Mouse (Mus musculus): ENCODE measurements around the gene Arfgap3. TPM values are rescaled to one million over a fixed set of nuclear protein-coding genes. Genes with fewer than 3 reads are reported as not detected.
"Not testable (repeated sequence)": the region's sequence is repeated elsewhere in the genome, so short reads cannot be mapped to it uniquely, and the experiment has no call there.

Arfgap3 gene
- polyA plus RNA-seq, 1 experiment from 2014 or later, result 44.5 TPM

- no peaks in the 10 kb centered on the region for H3K27me3 ChIP-seq (replicated peaks; ENCODE audit: control insufficient read depth, insufficient read depth, low read length)
- ATAC-seq, result no peak
- no peaks in the 10 kb centered on the region for H3K9me3 ChIP-seq (ENCODE audit: control insufficient read depth, low read length)
- no peak overlapping the region for H3K27ac ChIP-seq (ENCODE audit: low read length)
- H3K4me3 ChIP-seq (replicated peaks; ENCODE audit: low read length), result no peak overlapping the region
- WGBS, result 89% methylated on average over 13 of the region's 13 CpGs
- H3K4me2 ChIP-seq (ENCODE audit: low read length), result no peak overlapping the region
- H3K36me3 ChIP-seq (ENCODE audit: control insufficient read depth, insufficient read depth), result no peaks in the 10 kb centered on the region
- no peaks in the 10 kb centered on the region; the same call in 1 of the 2 replicates for H3K4me1 ChIP-seq (replicated peaks; ENCODE audit: control insufficient read depth, insufficient read depth, low read length)
- no peak overlapping the region for H3K9ac ChIP-seq (replicated peaks; ENCODE audit: low read depth, low read length)
Measured at GRCm38 (mm10) chr15:83292261-83293056, 57.6 kb downstream of the Arfgap3 start.

DNA sequence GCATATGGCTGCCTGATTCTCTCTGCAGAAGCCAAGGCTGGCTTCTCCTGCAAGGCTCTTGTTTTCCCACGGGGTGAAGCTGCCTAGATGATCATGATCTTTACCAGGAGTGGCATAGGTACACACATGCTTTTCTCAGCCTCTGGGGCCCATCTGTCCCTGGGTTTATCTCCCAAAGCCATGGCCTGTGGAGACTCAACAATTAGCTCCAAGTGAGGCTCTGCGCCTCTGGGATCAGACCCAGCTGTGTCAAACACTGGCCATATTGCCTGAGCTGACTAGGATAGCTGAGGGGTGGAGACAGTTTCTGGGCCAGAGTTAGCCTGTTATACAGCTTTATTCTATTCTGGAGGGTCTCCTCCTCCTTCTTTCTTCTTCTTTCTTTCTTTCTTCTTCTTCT is 59.1 kb downstream of the Arfgap3 start:
- 74% methylated on average over 2 of the region's 2 CpGs for WGBS
- Histone ChIP-seq H3K4me1 (replicated peaks; ENCODE audit: control insufficient read depth, insufficient read depth, low read length) (no peaks in the 10 kb centered on the region; the same call in 1 of the 2 replicates), H3K27ac (ENCODE audit: low read length) (no peak overlapping the region), H3K9me3 (ENCODE audit: control insufficient read depth, low read length) (no peaks in the 10 kb centered on the region), H3K4me3 (replicated peaks; ENCODE audit: low read length) (no peak overlapping the region), H3K9ac (replicated peaks; ENCODE audit: low read depth, low read length) (no peak overlapping the region), H3K27me3 (replicated peaks; ENCODE audit: control insufficient read depth, insufficient read depth, low read length) (no peaks in the 10 kb centered on the region), H3K4me2 (ENCODE audit: low read length) (no peak overlapping the region), H3K36me3 (ENCODE audit: control insufficient read depth, insufficient read depth) (no peaks in the 10 kb centered on the region)
- ATAC-seq, result no peak

- Histone ChIP-seq H3K27ac (ENCODE audit: low read length) (no peak overlapping the region), H3K9ac (replicated peaks; ENCODE audit: low read depth, low read length) (no peak overlapping the region), H3K9me3 (ENCODE audit: control insufficient read depth, low read length) (no peaks in the 10 kb centered on the region), H3K4me1 (replicated peaks; ENCODE audit: control insufficient read depth, insufficient read depth, low read length) (no peaks in the 10 kb centered on the region), H3K27me3 (replicated peaks; ENCODE audit: control insufficient read depth, insufficient read depth, low read length) (no peaks in the 10 kb centered on the region), H3K4me2 (ENCODE audit: low read length) (no peak overlapping the region), H3K36me3 (ENCODE audit: control insufficient read depth, insufficient read depth) (no peaks in the 10 kb centered on the region), H3K4me3 (replicated peaks; ENCODE audit: low read length) (no peak overlapping the region)
- ATAC-seq, result no peak
- WGBS, result 77% methylated on average over 8 of the region's 8 CpGs
Measured at GRCm38 (mm10) chr15:83284828-83285227, 65.2 kb downstream of the Arfgap3 start.

GRCm38 (mm10) chr15:83282397-83282796 is 67.7 kb downstream of the Arfgap3 start:
- no peak overlapping the region for H3K9ac ChIP-seq (replicated peaks; ENCODE audit: low read depth, low read length)
- H3K27ac ChIP-seq (ENCODE audit: low read length), result no peak overlapping the region
- no peak for ATAC-seq
- H3K4me2 ChIP-seq (ENCODE audit: low read length), result no peak overlapping the region
- no peaks in the 10 kb centered on the region for H3K27me3 ChIP-seq (replicated peaks; ENCODE audit: control insufficient read depth, insufficient read depth, low read length)
- 73% methylated on average over 5 of the region's 5 CpGs for WGBS
- H3K36me3 ChIP-seq (ENCODE audit: control insufficient read depth, insufficient read depth), result no peaks in the 10 kb centered on the region
- no peak overlapping the region for H3K4me3 ChIP-seq (replicated peaks; ENCODE audit: low read length)
- H3K4me1 ChIP-seq (replicated peaks; ENCODE audit: control insufficient read depth, insufficient read depth, low read length), result no peaks in the 10 kb centered on the region
- H3K9me3 ChIP-seq (ENCODE audit: control insufficient read depth, low read length), result no peaks in the 10 kb centered on the region

GRCm38 (mm10) chr15:83281303-83281702 is 68.7 kb downstream of the Arfgap3 start:
- Histone ChIP-seq H3K36me3 (ENCODE audit: control insufficient read depth, insufficient read depth) (no peaks in the 10 kb centered on the region), H3K9ac (replicated peaks; ENCODE audit: low read depth, low read length) (no peak overlapping the region), H3K4me2 (ENCODE audit: low read length) (no peak overlapping the region), H3K4me3 (replicated peaks; ENCODE audit: low read length) (no peak overlapping the region), H3K9me3 (ENCODE audit: control insufficient read depth, low read length) (no peaks in the 10 kb centered on the region), H3K27me3 (replicated peaks; ENCODE audit: control insufficient read depth, insufficient read depth, low read length) (no peaks in the 10 kb centered on the region), H3K4me1 (replicated peaks; ENCODE audit: control insufficient read depth, insufficient read depth, low read length) (no peaks in the 10 kb centered on the region), H3K27ac (ENCODE audit: low read length) (no peak overlapping the region)
- no peak for ATAC-seq
- 80% methylated on average over 11 of the region's 11 CpGs for WGBS

GRCm38 (mm10) chr15:83278579-83278978 is 71.5 kb downstream of the Arfgap3 start:
- Histone ChIP-seq H3K36me3 (ENCODE audit: control insufficient read depth, insufficient read depth) (no peaks in the 10 kb centered on the region), H3K4me1 (replicated peaks; ENCODE audit: control insufficient read depth, insufficient read depth, low read length) (no peaks in the 10 kb centered on the region), H3K27me3 (replicated peaks; ENCODE audit: control insufficient read depth, insufficient read depth, low read length) (no peaks in the 10 kb centered on the region), H3K9me3 (ENCODE audit: control insufficient read depth, low read length) (no peaks in the 10 kb centered on the region), H3K9ac (replicated peaks; ENCODE audit: low read depth, low read length) (no peak overlapping the region), H3K4me2 (ENCODE audit: low read length) (no peak overlapping the region), H3K27ac (ENCODE audit: low read length) (no peak overlapping the region), H3K4me3 (replicated peaks; ENCODE audit: low read length) (no peak overlapping the region)
- 83% methylated on average over 5 of the region's 5 CpGs for WGBS
- ATAC-seq, result no peak

DNA sequence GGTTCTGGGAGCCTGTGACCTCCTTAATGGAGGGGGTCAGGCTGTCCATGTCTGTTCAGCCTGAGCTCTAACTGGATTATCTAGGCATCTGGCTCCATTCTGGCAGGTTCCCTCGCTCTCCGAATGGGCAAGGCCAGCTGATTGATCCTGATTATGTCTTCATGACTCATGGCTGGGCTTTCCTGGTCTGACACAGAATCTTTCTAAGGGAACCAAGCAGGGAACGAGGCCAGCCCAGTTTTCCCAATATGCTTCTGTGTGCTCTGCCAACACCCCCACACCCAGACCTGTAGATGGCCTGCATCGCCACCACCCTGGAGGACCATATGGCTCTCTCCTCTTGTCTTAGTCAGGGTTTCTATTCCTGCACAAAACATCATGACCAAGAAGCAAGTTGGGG is 72.6 kb downstream of the Arfgap3 start:
- Histone ChIP-seq H3K27ac (ENCODE audit: low read length) (no peak overlapping the region), H3K9me3 (ENCODE audit: control insufficient read depth, low read length) (no peaks in the 10 kb centered on the region), H3K4me3 (replicated peaks; ENCODE audit: low read length) (no peak overlapping the region), H3K4me2 (ENCODE audit: low read length) (no peak overlapping the region), H3K27me3 (replicated peaks; ENCODE audit: control insufficient read depth, insufficient read depth, low read length) (no peaks in the 10 kb centered on the region), H3K36me3 (ENCODE audit: control insufficient read depth, insufficient read depth) (no peaks in the 10 kb centered on the region), H3K4me1 (replicated peaks; ENCODE audit: control insufficient read depth, insufficient read depth, low read length) (no peaks in the 10 kb centered on the region), H3K9ac (replicated peaks; ENCODE audit: low read depth, low read length) (no peak overlapping the region)
- ATAC-seq, result no peak
- 88% methylated on average over 4 of the region's 4 CpGs for WGBS

GRCm38 (mm10) chr15:83274237-83274636 is 75.8 kb downstream of the Arfgap3 start:
- H3K27ac ChIP-seq (ENCODE audit: low read length); H3K4me1 ChIP-seq (replicated peaks; ENCODE audit: control insufficient read depth, insufficient read depth, low read length); H3K4me2 ChIP-seq (ENCODE audit: low read length); H3K9ac ChIP-seq (replicated peaks; ENCODE audit: low read depth, low read length); H3K27me3 ChIP-seq (replicated peaks; ENCODE audit: control insufficient read depth, insufficient read depth, low read length); H3K4me3 ChIP-seq (replicated peaks; ENCODE audit: low read length); H3K36me3 ChIP-seq (ENCODE audit: control insufficient read depth, insufficient read depth); H3K9me3 ChIP-seq (ENCODE audit: control insufficient read depth, low read length); ATAC-seq: not testable (repeated sequence)

DNA sequence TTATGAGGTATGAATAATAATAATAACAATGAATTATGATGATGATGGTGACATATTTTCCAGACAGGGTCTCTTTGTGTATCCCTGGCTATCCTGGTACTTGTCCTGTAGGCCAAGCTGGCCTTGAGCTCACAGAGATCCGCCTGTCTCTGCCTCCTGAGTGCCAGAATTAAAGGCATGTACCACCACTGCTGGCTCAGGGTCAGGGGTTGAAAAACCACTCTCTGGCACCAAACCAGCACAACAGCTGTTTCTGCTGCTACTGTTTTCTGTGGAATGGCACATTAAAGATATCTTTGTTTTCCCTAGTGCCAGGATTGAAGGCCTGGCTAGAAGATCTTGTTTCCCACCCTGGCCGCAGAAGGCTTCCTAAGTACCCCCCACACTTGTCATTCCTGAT is 77.0 kb downstream of the Arfgap3 start:
- no peaks in the 10 kb centered on the region for H3K4me1 ChIP-seq (replicated peaks; ENCODE audit: control insufficient read depth, insufficient read depth, low read length)
- no peak overlapping the region for H3K27ac ChIP-seq (ENCODE audit: low read length)
- WGBS, result 89% methylated on average over 2 of the region's 2 CpGs
- no peak for ATAC-seq
- no peak overlapping the region for H3K4me2 ChIP-seq (ENCODE audit: low read length)
- no peaks in the 10 kb centered on the region for H3K27me3 ChIP-seq (replicated peaks; ENCODE audit: control insufficient read depth, insufficient read depth, low read length)
- no peak overlapping the region for H3K4me3 ChIP-seq (replicated peaks; ENCODE audit: low read length)
- no peaks in the 10 kb centered on the region for H3K9me3 ChIP-seq (ENCODE audit: control insufficient read depth, low read length)
- no peaks in the 10 kb centered on the region for H3K36me3 ChIP-seq (ENCODE audit: control insufficient read depth, insufficient read depth)
- no peak overlapping the region for H3K9ac ChIP-seq (replicated peaks; ENCODE audit: low read depth, low read length)

GRCm38 (mm10) chr15:83271221-83271620 is 78.8 kb downstream of the Arfgap3 start:
- not testable (repeated sequence) for H3K9me3 ChIP-seq (ENCODE audit: control insufficient read depth, low read length); H3K9ac ChIP-seq (replicated peaks; ENCODE audit: low read depth, low read length); H3K4me2 ChIP-seq (ENCODE audit: low read length); H3K36me3 ChIP-seq (ENCODE audit: control insufficient read depth, insufficient read depth); ATAC-seq; H3K4me1 ChIP-seq (replicated peaks; ENCODE audit: control insufficient read depth, insufficient read depth, low read length); H3K27me3 ChIP-seq (replicated peaks; ENCODE audit: control insufficient read depth, insufficient read depth, low read length); H3K4me3 ChIP-seq (replicated peaks; ENCODE audit: low read length); H3K27ac ChIP-seq (ENCODE audit: low read length)
- WGBS, result 28% methylated on average over 9 of the region's 9 CpGs
